Mouse (Mus musculus): ENCODE measurements around the gene 3110021N24Rik.
A peak's percentile ranks its signal among the peaks of the same experiment; 100 is the strongest.
"Not testable (repeated sequence)": the region's sequence is repeated elsewhere in the genome, so short reads cannot be mapped to it uniquely, and the experiment has no call there.

Gene 3110021N24Rik

DNA sequence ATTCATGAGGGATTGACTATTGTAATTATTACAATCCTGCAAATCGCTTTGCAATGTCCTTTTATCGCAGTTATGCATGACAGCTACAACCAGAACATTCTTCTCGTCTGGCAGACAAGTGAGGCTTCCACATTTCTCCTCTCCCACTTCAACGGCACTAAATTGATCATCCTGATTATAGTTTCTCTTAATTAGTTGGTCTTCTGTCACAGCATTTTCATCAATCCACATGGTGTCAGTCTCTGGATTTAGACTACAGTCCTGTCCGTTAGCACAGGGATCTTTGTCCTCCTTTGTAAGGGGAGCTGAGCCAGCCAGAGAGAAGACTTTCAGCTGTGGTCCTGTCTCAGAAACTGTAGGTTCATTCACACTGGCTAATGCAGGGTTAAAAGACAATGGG, at the start of gene 3110021N24Rik:
Gene 3110021N24Rik, plus strand, starts transcription at position 301 of the 400 bp plus-strand sequence.
- DNase-seq: no peak

DNA sequence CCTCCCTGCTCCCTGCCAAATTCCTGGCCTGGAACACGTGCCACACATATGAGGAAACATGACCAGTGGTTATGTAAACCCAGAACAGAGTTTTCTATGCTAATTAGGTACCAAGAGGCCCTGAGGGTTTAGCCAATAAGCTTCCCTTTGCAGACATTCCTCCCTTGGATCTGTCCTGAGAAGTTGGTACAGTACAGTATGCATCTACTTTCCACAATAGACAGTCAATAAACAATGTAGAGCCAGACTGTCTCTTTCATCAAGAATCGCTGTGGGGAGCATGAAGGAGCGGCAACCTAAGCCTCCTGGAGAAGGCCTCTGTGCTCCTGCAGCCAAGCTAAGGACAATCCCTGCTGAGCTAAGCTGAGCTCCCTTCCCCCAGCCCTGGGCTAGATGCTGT, 33.3 kb upstream of the 3110021N24Rik start:
- no peak for DNase-seq

DNA sequence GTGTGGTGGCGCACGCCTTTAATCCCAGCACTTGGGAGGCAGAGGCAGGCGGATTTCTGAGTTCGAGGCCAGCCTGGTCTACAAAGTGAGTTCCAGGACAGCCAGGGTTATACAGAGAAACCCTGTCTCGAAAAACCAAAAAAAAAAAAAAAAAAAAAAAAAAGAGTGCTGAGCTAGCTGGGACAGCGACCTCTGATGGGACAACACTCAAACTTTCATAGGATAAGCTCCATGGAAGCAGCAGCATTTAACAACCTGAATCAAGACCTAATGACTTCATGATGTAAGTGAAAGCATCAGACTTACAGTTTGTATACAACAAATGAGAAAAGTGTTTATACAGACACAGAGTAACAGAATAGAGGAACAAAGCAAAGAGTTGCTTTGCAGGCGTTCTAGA, 32.4 kb upstream of the 3110021N24Rik start:
- not testable (repeated sequence) for DNase-seq

DNA sequence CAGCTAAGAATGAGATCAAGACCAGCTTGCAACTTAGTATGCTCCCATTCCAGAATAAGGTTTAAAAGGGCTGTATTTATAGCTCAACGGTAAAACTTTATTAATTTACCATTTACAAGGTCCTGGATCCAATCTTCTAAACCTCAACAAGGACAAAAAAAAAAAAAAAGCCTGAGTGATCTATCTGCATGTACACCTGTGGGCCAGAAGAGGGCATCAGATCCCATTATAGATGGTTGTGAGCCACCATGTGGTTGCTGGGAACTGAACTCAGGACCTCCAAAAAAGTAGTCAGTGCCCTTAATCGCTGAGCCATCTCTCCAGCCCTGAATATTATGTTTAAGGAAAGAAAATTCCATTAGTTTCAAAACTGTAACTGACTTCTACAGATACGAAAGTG, 29.0 kb upstream of the 3110021N24Rik start:
- DNase-seq: no peak

DNA sequence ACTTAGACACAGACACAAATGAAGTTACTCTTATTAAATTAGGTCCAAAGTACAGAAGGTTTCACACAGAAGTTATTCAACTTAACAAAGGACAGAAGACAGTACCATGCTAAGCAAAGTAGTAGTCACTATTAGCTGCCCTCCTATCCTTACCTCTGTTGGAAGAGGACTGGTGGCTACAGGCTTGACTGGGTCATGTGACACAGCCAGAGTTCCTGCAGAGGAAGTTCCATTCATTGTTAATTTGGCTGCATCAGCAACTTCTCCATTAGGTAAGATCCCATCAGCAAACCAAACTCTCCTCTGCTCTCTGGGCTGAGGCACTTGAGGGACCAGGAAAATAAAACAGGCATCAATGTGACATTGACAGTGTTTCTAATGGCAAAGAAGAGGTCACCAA, 28.0 kb upstream of the 3110021N24Rik start:
- DNase-seq: no peak

DNA sequence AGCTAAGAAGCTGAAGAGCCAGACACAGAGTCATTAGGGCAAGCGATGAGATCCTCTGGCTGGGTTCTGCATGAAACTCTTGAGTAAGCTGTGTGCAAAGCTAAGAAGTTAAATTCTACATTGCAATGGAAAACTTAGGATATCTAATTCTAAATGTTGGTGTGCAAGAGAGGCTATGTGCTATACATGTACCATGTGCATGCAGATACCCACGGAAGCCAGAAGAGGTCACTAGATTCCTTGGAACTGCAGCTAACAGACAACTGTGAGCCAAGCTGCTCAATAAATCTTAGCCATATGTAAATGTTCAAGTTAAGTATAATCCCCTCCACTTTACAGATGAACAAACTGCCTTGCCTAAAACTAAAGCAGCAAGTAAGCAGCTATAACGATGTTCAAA, 22.5 kb upstream of the 3110021N24Rik start:
- peak in 1 of 2 experiments; percentile 16 for DNase-seq

DNA sequence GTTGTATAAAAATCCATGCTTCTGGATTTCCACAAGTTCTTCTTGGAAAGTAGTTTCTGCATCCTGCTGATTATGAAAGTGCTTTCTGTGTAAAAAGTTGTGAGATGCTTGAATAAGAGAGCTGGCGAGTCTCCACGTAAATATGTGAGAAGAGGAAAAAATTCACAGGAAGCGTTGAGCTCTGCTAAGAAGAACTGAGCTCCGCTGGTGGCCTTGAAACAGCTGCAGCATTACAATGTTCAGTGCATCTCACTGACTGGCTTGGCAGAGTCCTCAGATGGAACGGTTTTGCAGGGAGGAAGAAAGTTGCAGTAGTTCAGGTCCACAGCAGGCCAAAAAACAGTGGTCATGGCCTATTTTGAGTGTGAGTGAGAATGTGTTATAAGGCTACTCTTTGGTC, 11.2 kb upstream of the 3110021N24Rik start:
- no peak for DNase-seq

DNA sequence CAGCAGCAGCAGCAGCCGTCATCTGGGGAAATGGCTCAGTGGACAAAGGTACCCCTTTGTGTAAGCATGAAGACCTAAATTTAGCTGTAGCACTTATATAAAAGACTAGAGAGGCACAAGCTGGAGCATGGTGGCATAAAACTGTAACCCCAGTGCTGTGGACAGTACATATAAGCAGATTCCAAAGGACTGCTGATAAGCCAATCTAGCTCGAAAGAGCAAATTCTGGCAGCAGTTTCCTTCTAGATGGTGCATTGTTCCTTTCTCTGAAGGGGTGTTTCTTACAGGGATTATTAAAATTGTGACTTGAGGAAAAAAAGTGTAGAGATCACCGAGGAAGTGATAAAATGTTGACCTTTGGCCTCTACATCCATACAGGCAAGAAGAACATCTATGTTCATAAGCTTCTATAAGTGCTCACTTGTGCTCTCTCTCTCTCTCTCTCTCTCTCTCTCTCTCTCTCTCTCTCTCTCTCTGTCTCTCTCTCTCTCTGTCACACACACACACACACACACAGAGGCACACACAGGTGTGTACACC, 1.9 kb downstream of the 3110021N24Rik start:
- no peak for DNase-seq

DNA sequence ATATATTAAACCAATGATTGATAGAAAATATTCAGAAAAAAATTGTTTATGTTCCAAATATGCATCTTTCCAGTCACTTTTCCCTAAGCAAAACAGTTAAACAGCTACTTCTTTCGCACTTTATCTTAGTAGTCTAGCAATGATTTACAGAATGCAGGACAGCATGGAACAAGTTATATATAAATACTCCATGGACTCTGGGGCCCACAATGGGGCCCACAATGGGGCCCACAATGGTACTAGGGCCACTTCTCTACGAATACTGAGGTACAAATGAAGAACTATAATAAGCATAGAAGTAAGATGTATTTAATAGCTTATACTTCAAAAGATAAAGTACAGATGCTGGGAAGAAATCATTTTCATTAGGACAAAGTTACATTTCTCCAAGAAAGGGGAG, 4.7 kb downstream of the 3110021N24Rik start:
- no peak for DNase-seq

DNA sequence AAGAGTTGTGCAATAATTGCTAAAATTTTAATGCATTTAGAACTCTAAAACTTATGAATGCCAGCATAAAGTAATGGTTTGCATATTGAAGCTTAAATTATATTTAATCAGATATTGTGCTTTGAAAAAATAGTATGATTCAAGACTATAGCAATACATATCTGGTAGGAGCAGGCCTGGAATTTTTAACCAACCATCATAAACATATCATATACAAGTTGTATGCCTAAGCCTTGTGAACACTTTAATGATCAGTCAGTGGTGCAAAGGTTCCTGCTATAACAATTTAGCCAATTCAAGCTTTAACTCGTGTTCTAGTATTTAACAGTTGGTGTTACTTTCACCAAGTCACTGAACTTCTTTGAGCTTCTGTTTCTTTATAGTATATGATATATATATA, 11.0 kb downstream of the 3110021N24Rik start:
- DNase-seq: no peak

DNA sequence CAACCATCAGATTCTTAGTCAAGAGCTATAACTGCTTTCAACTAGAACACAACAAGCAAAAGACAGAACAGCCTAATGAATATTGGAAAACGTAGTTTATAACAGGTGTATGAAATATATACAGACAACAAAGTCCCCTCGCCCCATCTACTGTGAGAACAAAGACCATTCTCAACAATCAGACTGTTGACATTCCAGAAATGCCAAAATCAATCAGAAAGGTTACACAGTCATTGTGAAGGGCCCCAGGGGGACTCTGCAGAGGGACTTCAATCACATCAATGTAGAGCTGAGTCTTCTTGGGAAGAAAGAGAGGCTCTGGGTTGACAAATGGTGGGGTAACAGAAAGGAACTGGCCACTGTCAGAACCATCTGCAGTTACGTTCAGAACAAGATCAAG, 12.1 kb downstream of the 3110021N24Rik start:
- DNase-seq: no peak

DNA sequence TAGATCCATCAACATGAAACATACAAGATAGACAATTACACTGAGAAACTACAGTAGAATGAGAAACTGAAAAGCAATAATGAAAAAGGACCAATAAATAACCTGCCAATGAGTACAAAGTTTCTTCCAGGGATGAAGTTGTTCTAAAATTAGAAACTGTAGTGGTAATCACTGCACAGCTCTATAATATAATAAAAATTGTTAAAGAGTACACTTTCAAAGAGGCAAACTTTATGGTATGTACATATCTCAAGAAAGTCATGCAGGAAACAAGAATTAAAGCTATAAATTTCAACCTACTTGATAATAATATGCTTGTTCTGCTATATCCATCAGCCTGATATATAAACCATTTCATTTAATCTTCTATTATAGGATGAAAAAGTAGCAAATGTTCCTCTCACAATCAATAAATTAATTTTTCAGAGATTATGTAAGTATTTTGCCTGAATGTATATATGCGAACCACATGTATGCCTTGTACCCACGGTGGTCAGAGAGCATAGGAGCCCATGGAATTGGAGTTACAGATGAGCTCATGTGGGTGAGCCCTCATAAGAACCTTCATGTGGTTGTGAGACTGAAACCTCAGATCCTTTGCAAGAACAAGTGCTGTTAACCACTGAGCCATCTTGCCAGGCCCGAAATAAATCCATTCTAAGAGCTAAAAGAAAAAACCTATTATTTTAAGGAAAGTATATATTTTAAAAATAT, 26.9 kb downstream of the 3110021N24Rik start:
- no peak for DNase-seq

DNA sequence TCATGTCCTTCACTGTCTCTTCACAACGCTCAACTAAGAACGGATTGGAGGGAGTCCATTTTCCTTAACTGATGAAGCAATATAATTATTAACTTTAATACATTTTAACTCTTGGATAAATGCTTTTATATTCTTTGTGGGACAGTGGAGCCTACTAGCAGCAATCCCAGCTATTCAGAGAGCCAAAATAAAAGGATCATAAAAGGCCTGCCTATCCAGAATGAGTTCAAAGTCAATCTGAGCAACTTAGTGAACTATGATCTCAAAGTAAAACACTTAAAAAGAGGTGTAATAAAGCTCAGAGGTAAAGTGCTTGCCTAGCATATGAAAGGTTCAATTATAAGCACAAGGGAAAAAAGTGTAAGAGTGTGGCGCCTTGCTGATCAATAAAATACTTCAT, 40.1 kb downstream of the 3110021N24Rik start:
- no peak for DNase-seq

DNA sequence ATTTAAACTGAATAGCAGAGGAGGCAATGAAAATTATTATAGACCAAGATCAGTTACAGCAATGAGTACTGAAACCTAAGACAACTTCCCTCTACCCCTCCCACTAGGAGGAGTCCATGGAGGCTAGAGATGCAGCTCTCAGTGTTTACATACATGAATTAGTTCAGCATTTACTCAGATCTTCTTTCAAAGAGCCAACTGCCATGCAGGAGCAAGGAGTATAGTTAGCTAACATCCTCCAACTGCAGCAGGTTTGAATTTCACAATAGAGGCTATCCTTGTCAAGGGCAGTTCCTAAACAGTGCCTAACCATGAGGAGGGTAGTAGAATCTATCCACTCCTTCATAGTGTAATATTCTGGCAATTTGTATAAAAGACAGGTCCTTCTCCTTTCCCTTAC, 49.1 kb downstream of the 3110021N24Rik start:
- no peak for DNase-seq

DNA sequence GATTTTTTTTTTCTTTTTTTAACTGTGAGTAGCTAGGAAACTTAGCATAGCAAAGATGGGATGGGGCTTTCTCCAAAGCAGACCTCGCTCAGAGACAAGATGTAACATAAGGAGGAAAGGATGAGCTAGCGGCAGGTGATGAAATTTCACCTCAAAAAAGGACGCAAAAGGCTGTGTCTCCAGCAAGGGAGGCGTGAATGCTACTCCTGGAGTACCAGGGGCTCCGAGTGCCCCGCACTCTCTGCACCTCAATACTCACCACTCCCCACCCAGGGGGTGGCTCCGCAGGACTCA, 60.3 kb downstream of the 3110021N24Rik start:
- no peak for DNase-seq

DNA sequence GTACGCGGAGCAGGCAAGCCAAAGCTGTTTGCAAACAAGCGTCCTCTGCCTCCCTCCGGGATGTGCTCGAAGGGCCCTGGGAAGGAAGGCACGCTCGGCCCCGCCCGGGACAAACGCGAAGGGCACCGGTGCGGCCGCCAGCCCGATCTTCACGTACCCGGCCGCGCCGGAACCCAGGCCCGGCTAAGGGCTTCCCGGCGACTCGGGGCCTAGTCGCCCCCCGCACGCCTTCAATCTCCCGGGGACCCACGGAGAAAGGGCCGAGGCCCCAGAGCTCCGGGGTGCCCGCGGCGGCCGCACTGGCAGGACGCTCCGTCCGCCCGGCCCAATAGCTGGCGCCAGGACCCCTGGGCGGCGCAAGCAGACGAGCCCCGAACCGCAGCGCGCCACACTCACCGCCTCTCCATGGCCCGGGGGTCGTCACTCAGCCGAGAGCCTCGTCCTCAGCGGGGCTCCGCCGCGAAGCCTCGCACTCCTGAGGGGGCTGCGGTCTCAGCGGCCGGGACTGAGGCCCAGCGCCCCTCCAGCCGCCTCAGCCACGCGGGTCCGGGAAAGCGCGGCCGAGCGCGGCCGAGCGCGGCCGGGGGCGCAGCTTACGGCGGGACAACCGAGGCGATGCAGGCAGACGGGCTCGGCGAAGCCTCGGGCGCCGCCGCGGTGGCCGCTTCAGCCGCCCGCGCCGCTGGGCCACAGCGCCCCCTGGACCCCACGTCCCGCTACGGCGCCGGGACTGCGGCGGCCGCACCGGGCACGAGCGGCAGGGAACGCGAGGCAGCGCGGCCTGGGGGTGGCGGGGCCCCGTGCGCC, 60.8 kb downstream of the 3110021N24Rik start, which contains the start of gene Zfyve9:
Gene Zfyve9, minus strand, starts transcription at position 742 of the 807 bp plus-strand sequence.
- DNase-seq: peak; percentile 79 to 94

DNA sequence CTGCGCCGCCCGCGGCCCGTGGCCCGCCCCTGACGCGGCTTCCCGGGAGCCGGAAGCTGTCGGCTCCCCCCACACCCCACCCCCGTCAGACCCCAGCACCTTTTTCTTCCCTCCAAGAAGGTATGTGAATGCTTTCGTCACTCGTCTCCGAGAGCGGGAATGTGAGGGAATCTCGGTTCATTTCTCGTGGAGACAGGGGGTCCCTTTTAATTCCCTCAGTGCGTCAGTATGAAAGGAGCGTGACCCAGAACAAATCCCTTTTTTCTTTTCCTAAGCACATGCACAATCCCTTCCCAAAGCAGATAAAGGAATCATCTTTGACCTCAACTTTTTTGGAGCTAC, 61.4 kb downstream of the 3110021N24Rik start:
- no peak for DNase-seq

DNA sequence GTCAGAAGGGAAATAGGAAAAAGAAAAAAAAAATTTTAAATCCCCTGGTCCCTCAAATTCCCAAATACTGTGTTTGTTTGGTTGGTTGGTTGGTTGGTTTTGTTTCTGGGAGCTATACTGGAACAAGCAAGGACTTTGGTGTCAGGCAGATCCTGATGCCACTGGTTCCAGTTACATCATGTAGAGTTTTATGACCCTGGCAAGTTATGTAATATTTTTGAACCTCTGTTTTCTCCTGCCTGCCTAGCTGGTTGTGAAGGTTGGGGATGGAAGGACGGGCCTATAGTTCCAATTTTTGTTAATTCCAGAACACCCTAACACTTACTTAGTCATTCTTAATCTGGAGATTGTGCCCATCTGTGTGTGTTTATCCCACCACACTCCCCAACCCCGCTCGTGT, 62.1 kb downstream of the 3110021N24Rik start:
- DNase-seq: peak; percentile 25 to 60

DNA sequence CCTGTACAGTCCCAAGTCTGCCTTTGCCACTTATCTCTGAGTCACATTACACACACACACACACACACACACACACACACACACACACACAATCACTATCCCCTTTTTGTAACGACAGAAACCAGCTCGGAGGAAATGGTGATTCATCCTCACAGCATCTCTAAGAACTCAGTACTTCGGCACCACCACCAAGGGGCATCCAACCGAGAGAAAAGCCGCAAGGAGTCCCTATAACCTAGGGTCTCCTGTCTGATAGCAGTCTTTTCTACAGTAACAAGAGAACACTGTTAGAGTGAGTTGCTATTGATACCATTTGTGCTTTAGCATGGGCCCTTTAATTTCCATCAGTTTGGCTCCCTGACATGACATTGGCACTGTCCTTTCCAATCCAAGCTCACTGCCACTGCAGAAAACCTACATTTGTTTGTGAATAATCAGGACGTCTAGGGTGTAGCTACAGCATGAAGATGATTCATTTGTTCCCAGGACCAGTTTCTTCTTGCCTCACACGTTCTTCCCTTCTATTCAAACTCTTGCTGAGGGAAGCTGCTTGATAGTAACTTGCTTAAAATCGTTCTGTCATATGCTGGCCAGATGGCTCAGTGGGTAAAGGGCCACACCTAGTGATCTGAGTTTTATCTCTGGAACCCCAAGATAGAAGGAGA, 63.1 kb downstream of the 3110021N24Rik start:
- DNase-seq: peak; percentile 30 to 51

DNA sequence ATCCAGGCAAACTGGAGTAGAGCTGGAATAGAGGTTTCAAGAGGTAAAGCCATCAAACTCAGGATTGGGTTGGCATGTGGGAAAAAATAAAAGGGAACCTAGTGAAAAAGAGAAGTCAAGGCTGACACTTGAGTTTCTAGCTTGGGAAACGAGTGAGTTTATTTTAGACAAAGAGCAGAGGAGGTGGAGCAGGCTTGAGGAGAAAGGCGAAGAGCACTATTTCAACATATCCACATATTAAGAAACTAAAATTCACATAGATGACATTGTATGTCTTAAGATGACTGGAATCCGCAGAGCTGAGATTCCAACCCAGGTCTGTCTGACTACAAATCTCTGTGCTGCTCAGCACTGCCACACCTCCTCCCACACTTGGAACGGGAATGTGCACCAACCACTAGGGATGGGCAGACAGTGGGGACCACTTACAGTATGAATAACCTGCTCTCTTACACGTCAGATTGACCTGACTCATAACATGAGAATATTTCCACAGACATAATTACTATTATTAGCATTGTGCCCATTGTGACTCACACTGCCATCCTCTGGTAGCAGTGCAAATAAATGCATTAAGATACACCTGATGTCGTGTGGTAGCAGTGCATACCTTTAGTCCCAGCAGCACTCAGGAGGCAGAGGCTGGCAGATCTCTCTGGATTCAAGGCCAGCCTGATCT, 69.9 kb downstream of the 3110021N24Rik start:
- no peak for DNase-seq

DNA sequence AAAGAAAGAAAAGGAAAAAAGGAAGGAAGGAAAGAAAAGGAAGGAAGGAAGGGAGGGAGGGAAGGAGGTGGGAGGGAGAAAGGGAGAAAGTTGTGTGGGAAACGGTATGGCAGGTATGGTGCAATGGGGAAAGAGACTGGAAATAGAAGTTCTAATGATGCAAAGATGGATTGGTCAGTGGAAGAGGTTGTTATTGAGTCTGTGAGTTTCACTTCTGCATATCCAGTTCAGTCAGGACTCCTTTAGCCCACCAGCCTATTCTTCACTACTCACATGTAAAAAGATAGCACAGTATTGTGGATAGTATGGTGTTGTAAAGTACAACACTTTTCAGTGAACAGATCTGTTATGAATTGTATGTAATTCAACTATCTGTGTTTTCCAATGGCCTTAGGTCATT, 71.1 kb downstream of the 3110021N24Rik start:
- no peak for DNase-seq

DNA sequence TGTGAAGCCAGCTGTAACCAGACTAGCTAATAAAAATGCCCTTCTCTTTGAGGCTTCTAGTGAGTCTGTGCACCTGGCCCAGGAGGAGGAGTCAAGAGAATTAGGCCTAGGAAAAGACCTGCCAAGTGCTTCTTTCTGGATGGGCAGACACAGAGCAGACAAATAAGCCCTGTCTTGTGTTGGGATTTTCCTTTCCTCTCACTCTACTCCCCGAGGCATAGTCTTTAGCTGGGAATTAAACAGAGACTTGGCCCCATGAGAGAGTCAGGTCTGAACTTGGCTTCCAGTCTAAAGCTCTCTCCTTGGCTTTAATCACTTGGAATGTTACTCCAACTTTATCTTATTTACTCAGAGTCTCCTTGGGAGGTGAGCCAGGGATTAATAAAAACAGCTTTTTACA, 74.5 kb downstream of the 3110021N24Rik start:
- DNase-seq: no peak

DNA sequence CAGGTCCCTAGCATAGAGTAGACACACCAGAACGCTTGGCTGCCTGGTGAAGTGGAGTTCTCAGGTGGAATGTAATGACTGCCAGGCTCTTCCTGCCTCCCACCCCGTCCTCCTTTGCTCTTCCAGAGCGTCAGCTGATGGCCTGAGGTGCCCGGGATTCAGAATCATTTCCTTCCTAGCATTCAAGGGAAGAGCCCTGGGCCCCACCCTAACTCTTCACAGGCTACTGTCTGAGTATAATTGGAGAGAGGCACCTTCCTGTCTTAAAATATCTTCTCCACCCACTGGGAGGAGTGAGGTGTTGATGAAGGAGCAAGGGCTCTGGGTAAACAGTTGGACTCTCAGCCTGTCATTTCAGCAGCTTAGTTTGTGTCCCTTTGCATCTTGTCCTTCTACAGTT, 77.3 kb downstream of the 3110021N24Rik start:
- no peak for DNase-seq

Measured in cerebellum, adult 18-20 months (tissue).